Mouse (Mus musculus) limb, embryonic 13.5 days (tissue): ENCODE data around the gene Arhgap21. TPM values are rescaled to one million over a fixed set of nuclear protein-coding genes. Genes with fewer than 3 reads are reported as not detected.

Experiments
- ATAC-seq: fragments of 200-750 bp; cut with Nextera tagmentation; 2 replicates; pipeline ENCODE4 v1.8.0; 2017; ENCODE audit warnings: low read depth, moderate number of reproducible peaks, moderate TSS enrichment; ENCODE audit not compliant: low FRiP score
- H3K27ac ChIP-seq: fragments of 300-500 bp; sonication (generic); 2 replicates; pipeline ENCODE4 v1.5.1; 2015; ENCODE audit warnings: inconsistent platforms, mild to moderate bottlenecking, moderate library complexity
- H3K27me3 ChIP-seq: fragments of 300-500 bp; sonication (generic); 2 replicates; pipeline ENCODE4 v1.6.1; 2015; ENCODE audit warnings: mild to moderate bottlenecking, inconsistent platforms
- H3K36me3 ChIP-seq: fragments of 300-500 bp; sonication (generic); 2 replicates; pipeline ENCODE4 v1.6.1; 2015; ENCODE audit warnings: inconsistent platforms, mild to moderate bottlenecking, moderate library complexity
- H3K4me1 ChIP-seq: fragments of 300-500 bp; sonication (generic); 2 replicates; pipeline ENCODE4 v1.6.1; 2015; ENCODE audit warnings: inconsistent platforms
- H3K4me2 ChIP-seq: fragments of 300-500 bp; sonication (generic); replicated peaks from 2 replicates; pipeline ENCODE4 v1.6.1; 2015; ENCODE audit warnings: inconsistent platforms, mild to moderate bottlenecking, moderate library complexity
- H3K4me3 ChIP-seq: fragments of 300-500 bp; sonication (generic); 2 replicates; pipeline ENCODE4 v1.5.1; 2015; ENCODE audit warnings: moderate library complexity, mild to moderate bottlenecking, inconsistent platforms
- H3K9ac ChIP-seq: fragments of 300-500 bp; sonication (generic); 2 replicates; pipeline ENCODE4 v1.6.1; 2015; ENCODE audit warnings: mild to moderate bottlenecking, inconsistent platforms
- H3K9me3 ChIP-seq: fragments of 300-500 bp; sonication (generic); 2 replicates; pipeline ENCODE4 v1.6.1; 2016; ENCODE audit warnings: inconsistent platforms
- WGBS: fragments of 180-500 bp; shearing (Covaris S2); methylation state at CpG from one replicate; pipeline ENCODE4 v1.1.7; 2015; 5-methylcytosine and 5-hydroxymethylcytosine counted together
- polyA plus RNA-seq: library from polyadenylated mRNA; unstranded; fragments of >200 nt; fragmentation: Nextera tagmentation; extraction: Ambion mirVana; gene quantifications from 2 replicates; pipeline ENCODE4 v1.2.1, GENCODE M21; 2015

Arhgap21 gene
- polyA plus RNA-seq, 1 experiment from 2014 or later: 11.1 TPM

DNA sequence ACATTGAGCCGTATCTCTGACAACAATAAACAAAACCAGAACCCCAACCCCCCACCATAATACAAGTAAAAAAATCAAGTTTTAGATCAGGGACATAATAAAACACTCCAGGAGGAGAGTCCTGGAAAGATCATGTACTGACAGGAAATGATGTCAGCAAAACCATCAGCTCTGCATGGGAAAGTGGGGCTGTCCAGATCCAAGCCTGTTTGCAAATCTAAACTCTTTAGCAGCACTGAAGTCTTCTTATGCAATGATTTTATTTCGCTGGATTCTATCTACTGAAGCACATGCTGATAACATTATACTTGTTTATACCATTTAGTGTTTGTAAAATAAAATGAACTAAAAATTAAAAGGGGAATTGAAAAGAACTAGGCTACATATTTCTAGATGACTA is 104.1 kb downstream of the Arhgap21 start:
- Histone ChIP-seq H3K4me1 (no peaks in the 10 kb centered on the region), H3K4me3 (no peak overlapping the region), H3K9me3 (no peaks in the 10 kb centered on the region), H3K27me3 (no peaks in the 10 kb centered on the region), H3K36me3 (peaks cover 62% of the 10 kb centered on the region), H3K27ac (no peak overlapping the region), H3K9ac (no peak overlapping the region), H3K4me2 (no peak overlapping the region)
- WGBS: 82% methylated on average over 2 of the region's 2 CpGs
- ATAC-seq: no peak

DNA sequence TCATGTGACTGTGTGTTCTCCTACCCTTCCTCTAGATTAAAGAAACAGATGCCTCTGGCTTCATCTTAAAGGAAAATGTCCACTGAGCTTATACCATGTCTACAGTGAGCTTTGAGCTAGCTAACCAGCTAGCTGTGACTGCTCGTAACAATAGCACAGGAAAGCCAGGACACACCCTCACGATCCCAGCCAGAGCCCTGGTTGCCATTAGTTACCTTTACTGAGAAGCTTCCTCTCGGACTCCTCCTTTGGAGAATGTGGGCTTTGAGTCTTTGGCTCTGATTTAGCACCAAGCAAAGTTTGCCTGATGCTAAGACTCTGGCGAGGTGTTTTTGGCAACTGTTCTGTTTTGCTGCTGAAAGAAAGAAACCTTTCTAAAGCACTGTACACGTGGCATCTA is 107.9 kb downstream of the Arhgap21 start:
- Histone ChIP-seq H3K27me3 (no peaks in the 10 kb centered on the region), H3K4me1 (no peaks in the 10 kb centered on the region), H3K4me2 (no peak overlapping the region), H3K4me3 (no peak overlapping the region), H3K27ac (no peak overlapping the region), H3K9ac (no peak overlapping the region), H3K36me3 (peaks cover 79% of the 10 kb centered on the region), H3K9me3 (no peaks in the 10 kb centered on the region)
- WGBS: 77% methylated on average over 5 of the region's 5 CpGs
- no peak for ATAC-seq

DNA sequence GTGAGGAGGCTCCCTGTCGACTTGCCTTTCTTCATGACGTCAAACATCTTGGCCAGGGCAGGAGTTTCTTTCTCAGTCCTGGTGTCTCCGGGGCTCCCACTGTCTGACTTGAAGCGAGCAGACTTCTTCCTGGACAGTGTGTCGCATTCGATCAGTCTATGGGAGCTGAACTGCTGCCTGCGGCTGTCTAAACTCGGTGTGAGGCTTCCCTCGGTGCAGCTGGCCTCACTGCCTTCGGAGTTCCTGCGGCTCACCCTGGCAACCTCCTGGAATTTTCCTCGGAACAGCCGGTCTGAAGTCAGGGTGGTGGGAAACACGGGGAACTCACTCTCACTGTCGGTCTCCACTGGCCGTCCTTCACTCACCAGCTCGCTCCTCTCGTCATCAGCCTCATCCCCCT is 119.3 kb downstream of the Arhgap21 start:
- no peak overlapping the region for H3K27ac ChIP-seq
- peaks cover 70% of the 10 kb centered on the region for H3K36me3 ChIP-seq
- H3K27me3 ChIP-seq: no peaks in the 10 kb centered on the region
- H3K4me3 ChIP-seq: no peak overlapping the region
- H3K4me2 ChIP-seq: no peak overlapping the region
- no peaks in the 10 kb centered on the region for H3K9me3 ChIP-seq
- no peaks in the 10 kb centered on the region for H3K4me1 ChIP-seq
- no peak overlapping the region for H3K9ac ChIP-seq
- 94% methylated on average over 18 of the region's 18 CpGs for WGBS
- ATAC-seq: no peak

DNA sequence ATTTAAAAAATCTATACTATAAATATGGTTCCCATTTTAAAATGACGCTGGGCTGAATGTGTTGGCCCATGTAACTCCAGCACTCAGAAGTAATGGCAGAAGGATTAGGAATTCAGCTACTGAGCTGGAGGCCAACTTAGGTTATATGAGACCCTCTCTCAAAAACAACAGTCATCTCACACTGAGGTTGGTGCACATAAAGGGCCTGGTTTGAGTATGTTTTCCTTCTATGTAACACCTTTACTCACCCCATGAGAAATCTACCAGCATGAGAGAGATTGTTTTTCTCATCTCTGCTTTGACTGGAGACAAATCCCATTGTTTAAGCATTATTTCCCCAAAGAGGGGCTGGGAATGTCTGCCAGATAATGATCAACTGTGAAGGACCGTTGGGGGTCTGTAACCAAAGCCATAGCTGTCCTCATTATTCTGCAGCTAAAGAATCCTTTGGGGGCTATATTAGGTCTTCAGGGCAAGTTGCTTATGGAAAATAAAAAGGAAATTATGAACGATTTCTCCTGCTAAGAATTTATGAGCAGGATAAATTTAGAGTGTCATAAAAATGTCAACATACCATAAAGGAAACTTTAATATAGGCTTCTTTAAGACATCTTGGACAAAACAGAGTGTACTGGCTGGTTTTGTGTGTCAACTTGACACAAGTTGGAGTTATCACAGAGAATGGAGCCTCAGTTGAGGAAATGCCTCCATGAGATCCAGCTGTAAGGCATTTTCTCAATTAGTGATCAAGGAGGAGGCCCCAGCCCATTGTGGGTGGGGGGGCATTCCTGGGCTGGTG is 136.9 kb downstream of the Arhgap21 start:
- Histone ChIP-seq H3K27ac (no peak overlapping the region), H3K9me3 (no peaks in the 10 kb centered on the region), H3K36me3 (no peaks in the 10 kb centered on the region), H3K4me1 (no peaks in the 10 kb centered on the region), H3K4me3 (no peak overlapping the region), H3K9ac (no peak overlapping the region), H3K4me2 (no peak overlapping the region), H3K27me3 (no peaks in the 10 kb centered on the region)
- ATAC-seq: peak; percentile 86
- WGBS: 38% methylated on average over 3 of the region's 3 CpGs

- peak; percentile 72 for ATAC-seq
- no peak overlapping the region for H3K9ac ChIP-seq
- 44% methylated on average over 3 of the region's 3 CpGs for WGBS
These were observed 137.8 kb downstream of the Arhgap21 start for GRCm38 (mm10) chr2:20830882-20831281.

DNA sequence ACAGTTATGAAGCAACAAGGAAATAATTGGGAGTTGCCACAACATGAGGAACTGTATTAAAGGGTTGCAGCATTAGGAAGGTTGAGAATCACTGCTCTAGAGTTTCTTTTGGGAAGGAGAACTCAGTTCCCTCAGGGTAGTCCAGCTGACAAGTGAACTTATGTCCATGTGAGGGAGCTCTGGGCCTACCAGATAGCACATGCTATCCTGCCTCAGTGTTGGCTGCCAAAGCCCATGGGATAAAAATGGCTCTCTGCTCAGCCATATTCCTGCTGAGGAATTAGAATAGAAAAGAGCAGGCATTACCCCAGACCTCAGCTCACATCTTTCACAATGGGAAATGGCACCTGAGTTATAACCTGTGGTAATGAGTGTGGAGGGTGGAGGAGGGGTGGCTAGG is 142.4 kb downstream of the Arhgap21 start:
- no peak overlapping the region for H3K9ac ChIP-seq
- H3K4me2 ChIP-seq: no peak overlapping the region
- H3K27ac ChIP-seq: no peak overlapping the region
- no peaks in the 10 kb centered on the region for H3K9me3 ChIP-seq
- no peak for ATAC-seq
- H3K4me3 ChIP-seq: no peak overlapping the region
- H3K27me3 ChIP-seq: no peaks in the 10 kb centered on the region
- no peaks in the 10 kb centered on the region for H3K36me3 ChIP-seq
- H3K4me1 ChIP-seq: no peaks in the 10 kb centered on the region

More at GRCm38 (mm10) chr2:20830882-20831281, 137.8 kb downstream of the Arhgap21 start:
- H3K4me2 ChIP-seq: no peak overlapping the region
- no peaks in the 10 kb centered on the region for H3K9me3 ChIP-seq
- H3K4me3 ChIP-seq: no peak overlapping the region
- H3K27ac ChIP-seq: no peak overlapping the region
- no peaks in the 10 kb centered on the region for H3K27me3 ChIP-seq
- no peaks in the 10 kb centered on the region for H3K4me1 ChIP-seq
- no peaks in the 10 kb centered on the region for H3K36me3 ChIP-seq

- ATAC-seq: no peak
- H3K27me3 ChIP-seq: no peaks in the 10 kb centered on the region
- WGBS: 76% methylated on average over 7 of the region's 7 CpGs
- no peak overlapping the region for H3K4me3 ChIP-seq
- no peaks in the 10 kb centered on the region for H3K9me3 ChIP-seq
- no peaks in the 10 kb centered on the region for H3K36me3 ChIP-seq
- H3K4me1 ChIP-seq: no peaks in the 10 kb centered on the region
- H3K27ac ChIP-seq: no peak overlapping the region
- no peak overlapping the region for H3K9ac ChIP-seq
- no peak overlapping the region for H3K4me2 ChIP-seq
These were observed 150.5 kb downstream of the Arhgap21 start for GRCm38 (mm10) chr2:20818226-20818625.

DNA sequence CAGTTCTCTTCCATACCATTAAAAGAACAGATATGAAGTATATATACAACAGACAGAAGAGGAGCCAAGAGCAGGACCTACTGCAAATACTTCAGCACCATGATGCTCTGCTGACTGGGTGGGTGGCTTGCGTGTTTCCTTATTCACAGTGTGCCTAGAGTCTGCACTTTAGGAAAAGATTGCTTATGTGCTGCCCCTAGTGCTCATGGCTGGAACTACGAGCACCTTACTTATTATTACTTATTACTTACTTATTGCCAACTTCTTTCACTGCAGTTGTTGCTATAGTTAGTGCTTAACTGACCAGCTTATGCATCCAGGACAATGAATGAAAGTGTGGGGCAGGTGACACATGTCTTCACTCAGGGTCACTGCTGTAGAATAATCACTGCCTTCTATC is 154.7 kb downstream of the Arhgap21 start:
- no peaks in the 10 kb centered on the region for H3K27me3 ChIP-seq
- no peak overlapping the region for H3K4me3 ChIP-seq
- ATAC-seq: no peak
- no peak overlapping the region for H3K9ac ChIP-seq
- 83% methylated on average over 2 of the region's 2 CpGs for WGBS
- no peak overlapping the region for H3K27ac ChIP-seq
- H3K36me3 ChIP-seq: no peaks in the 10 kb centered on the region
- H3K4me2 ChIP-seq: no peak overlapping the region
- H3K4me1 ChIP-seq: no peaks in the 10 kb centered on the region
- H3K9me3 ChIP-seq: no peaks in the 10 kb centered on the region

DNA sequence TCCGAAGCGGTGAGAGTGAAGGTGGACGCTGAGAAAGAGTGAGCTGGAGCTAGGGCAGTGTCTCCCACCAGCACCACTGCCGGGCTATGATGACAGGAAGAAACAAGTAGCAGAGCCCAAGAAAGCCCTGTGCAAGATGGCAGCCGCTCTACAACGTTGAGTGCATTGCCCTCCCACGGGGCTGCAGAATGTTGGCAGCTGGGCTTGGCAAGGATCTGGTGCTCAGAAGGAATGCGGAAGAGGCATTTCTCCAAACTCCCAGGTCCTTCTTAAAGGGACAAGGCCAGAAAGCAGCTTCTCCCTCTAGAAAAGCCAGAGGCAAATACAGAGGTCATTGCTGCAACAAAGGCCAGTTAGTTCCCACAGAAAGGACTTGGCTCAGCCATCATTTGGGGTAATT is 157.2 kb downstream of the Arhgap21 start:
- Histone ChIP-seq H3K27me3 (no peaks in the 10 kb centered on the region), H3K4me2 (no peak overlapping the region), H3K4me3 (no peak overlapping the region), H3K27ac (no peak overlapping the region), H3K9me3 (no peaks in the 10 kb centered on the region), H3K4me1 (no peaks in the 10 kb centered on the region), H3K36me3 (peaks cover 12% of the 10 kb centered on the region; the same call in 1 of the 2 replicates), H3K9ac (no peak overlapping the region)
- ATAC-seq: no peak
- WGBS: 82% methylated on average over 8 of the region's 8 CpGs

DNA sequence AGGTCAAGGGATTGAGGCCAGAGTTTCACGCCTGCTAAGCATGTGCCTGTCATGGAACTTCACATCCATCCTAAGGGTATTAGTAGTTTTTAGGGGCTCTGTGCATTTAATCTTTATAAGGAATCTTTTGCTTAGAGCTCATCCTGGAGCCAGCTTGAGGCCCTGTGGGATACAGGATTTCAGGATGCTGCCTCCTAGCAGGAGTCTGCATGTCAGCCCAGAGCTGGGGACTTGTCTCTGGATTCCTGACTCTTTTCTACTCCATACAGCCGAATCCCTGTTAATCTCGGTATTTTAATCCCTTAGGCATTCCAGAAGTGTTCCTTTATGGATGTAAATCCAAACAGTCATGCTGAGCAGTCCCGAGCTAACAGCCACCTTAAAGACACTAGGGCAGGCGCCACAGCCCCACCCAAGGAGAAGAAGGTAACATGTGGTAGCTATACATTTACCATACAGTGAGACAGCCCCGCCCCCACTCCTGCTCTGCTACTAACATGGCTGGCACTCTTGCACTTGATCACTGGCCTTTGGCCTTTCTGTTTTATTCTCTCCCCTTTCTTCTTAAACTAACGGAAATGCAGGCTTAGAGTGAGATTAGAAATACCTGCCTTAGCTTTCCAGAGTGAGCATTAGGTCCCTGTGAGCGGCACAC is 167.3 kb downstream of the Arhgap21 start:
- 66% methylated on average over 8 of the region's 8 CpGs for WGBS

More for the DNA sequence above, 167.3 kb downstream of the Arhgap21 start:
- H3K4me1 ChIP-seq: no peaks in the 10 kb centered on the region
- no peaks in the 10 kb centered on the region for H3K9me3 ChIP-seq
- H3K36me3 ChIP-seq: peaks cover 9% of the 10 kb centered on the region; the same call in 1 of the 2 replicates
- no peaks in the 10 kb centered on the region for H3K27me3 ChIP-seq
- H3K4me3 ChIP-seq: no peak overlapping the region
- ATAC-seq: no peak
- H3K27ac ChIP-seq: no peak overlapping the region
- no peak overlapping the region for H3K9ac ChIP-seq
- H3K4me2 ChIP-seq: no peak overlapping the region
